Mouse (Mus musculus): Measurements from ENCODE around the gene Tm9sf3.

DNA sequence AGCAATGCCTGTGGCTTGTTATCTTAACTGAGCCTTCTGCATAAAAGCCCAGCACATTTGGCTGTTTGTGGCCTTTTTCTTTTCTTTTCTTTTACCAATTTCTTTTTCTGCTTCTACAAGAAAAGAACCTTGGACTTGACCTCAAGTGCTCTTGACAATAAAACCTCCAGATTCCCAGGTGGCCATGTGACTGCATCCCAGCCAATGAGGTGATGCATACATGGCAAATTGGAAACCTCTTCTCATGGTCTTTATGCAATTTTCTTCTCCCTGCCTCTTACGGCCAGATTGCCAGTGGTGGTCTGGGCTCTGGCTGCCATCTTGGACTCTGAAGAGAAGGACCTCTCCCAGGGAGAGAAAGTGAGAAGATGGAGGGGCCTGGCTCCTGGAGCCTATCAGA lies 70.4 kb downstream of the Tm9sf3 start:
- TF ChIP-seq CTCF (IDR thresholded peaks at IDR 0.05; ENCODE audit: borderline replicate concordance, insufficient read depth, low read depth, low read length): no peak
- no peak for TF ChIP-seq POLR2A (IDR thresholded peaks at IDR 0.05; ENCODE audit: borderline replicate concordance, insufficient read depth, low read length)
